Mouse (Mus musculus) liver, embryonic 16.5 days (tissue): ENCODE results near the gene Dmd. TPM values are rescaled to one million over a fixed set of nuclear protein-coding genes. Genes with fewer than 3 reads are reported as not detected.
A peak's percentile ranks its signal among the peaks of the same experiment; 100 is the strongest.

Experiments used
- ATAC-seq: fragments of 200-750 bp; cut with Nextera tagmentation; 2 replicates; pipeline ENCODE4 v1.8.0; 2017; ENCODE audit warnings: low read depth, mild to moderate bottlenecking, moderate number of reproducible peaks, moderate library complexity
- H3K27ac ChIP-seq: fragments of 300-500 bp; sonication (generic); 2 replicates; pipeline ENCODE4 v1.5.1; 2014; ENCODE audit warnings: mild to moderate bottlenecking, low read length
- H3K27me3 ChIP-seq: fragments of 300-500 bp; sonication (generic); 2 replicates; pipeline ENCODE4 v1.6.1; 2014; ENCODE audit warnings: low read depth, low read length, mixed read lengths; ENCODE audit not compliant: control insufficient read depth, insufficient read depth
- H3K36me3 ChIP-seq: fragments of 300-500 bp; sonication (generic); 2 replicates; pipeline ENCODE4 v1.6.1; 2014; ENCODE audit warnings: mild to moderate bottlenecking; ENCODE audit not compliant: control insufficient read depth, insufficient read depth
- H3K4me1 ChIP-seq: fragments of 300-500 bp; sonication (generic); 2 replicates; pipeline ENCODE4 v1.6.1; 2014; ENCODE audit warnings: low read depth, low read length, mixed read lengths; ENCODE audit not compliant: control insufficient read depth
- H3K4me2 ChIP-seq: fragments of 300-500 bp; sonication (generic); 2 replicates; pipeline ENCODE4 v1.6.1; 2014; ENCODE audit warnings: low read depth, low read length, mixed read lengths
- H3K4me3 ChIP-seq: fragments of 300-500 bp; sonication (generic); 2 replicates; pipeline ENCODE4 v1.5.1; 2014; ENCODE audit warnings: low read depth, mild to moderate bottlenecking, low read length
- H3K9ac ChIP-seq: fragments of 300-500 bp; sonication (generic); 2 replicates; pipeline ENCODE4 v1.6.1; 2014; ENCODE audit warnings: low read depth, low read length
- H3K9me3 ChIP-seq: fragments of 300-500 bp; sonication (generic); replicated peaks from 2 replicates; pipeline ENCODE4 v1.6.1; 2016; ENCODE audit warnings: low read length; ENCODE audit not compliant: control insufficient read depth
- WGBS: fragments of 180-500 bp; shearing (Covaris S2); extraction: QIAGEN DNeasy Blood & Tissue Kit; methylation state at CpG from one replicate; pipeline ENCODE4 v1.1.7; 2014; ENCODE audit not compliant: insufficient replicate concordance; 5-methylcytosine and 5-hydroxymethylcytosine counted together
- polyA plus RNA-seq: library from polyadenylated mRNA; unstranded; fragments of >200 nt; fragmentation: Nextera tagmentation; extraction: Ambion mirVana; gene quantifications from 2 replicates; pipeline ENCODE4 v1.2.1, GENCODE M21; 2015

Gene Dmd
- polyA plus RNA-seq, 1 experiment from 2014 or later, result 10.0 TPM

- Histone ChIP-seq H3K4me2 (no peak overlapping the region), H3K27ac (no peak overlapping the region), H3K27me3 (no peaks in the 10 kb centered on the region), H3K9ac (no peak overlapping the region), H3K9me3 (no peaks in the 10 kb centered on the region), H3K36me3 (no peaks in the 10 kb centered on the region), H3K4me3 (no peak overlapping the region), H3K4me1 (no peaks in the 10 kb centered on the region)
- 43% methylated on average over 3 of the region's 3 CpGs for WGBS
- ATAC-seq, result peak; percentile 74
These were observed 1911.5 kb downstream of the Dmd start for GRCm38 (mm10) chrX:84860012-84860647.

GRCm38 (mm10) chrX:84873090-84873489 lies 1924.4 kb downstream of the Dmd start:
- Histone ChIP-seq H3K4me2 (no peak overlapping the region), H3K9ac (no peak overlapping the region), H3K9me3 (no peaks in the 10 kb centered on the region), H3K4me1 (no peaks in the 10 kb centered on the region), H3K27me3 (no peaks in the 10 kb centered on the region), H3K27ac (no peak overlapping the region), H3K36me3 (no peaks in the 10 kb centered on the region), H3K4me3 (no peak overlapping the region)
- WGBS, result 60% methylated on average over 4 of the region's 4 CpGs
- no peak for ATAC-seq

GRCm38 (mm10) chrX:84878125-84878524 lies 1929.5 kb downstream of the Dmd start:
- Histone ChIP-seq H3K9me3 (no peaks in the 10 kb centered on the region), H3K9ac (no peak overlapping the region), H3K27me3 (no peaks in the 10 kb centered on the region), H3K36me3 (no peaks in the 10 kb centered on the region), H3K4me1 (no peaks in the 10 kb centered on the region), H3K4me3 (no peak overlapping the region), H3K4me2 (no peak overlapping the region), H3K27ac (no peak overlapping the region)
- 47% methylated on average over 3 of the region's 3 CpGs for WGBS
- ATAC-seq, result no peak

- 60% methylated on average over 10 of the region's 10 CpGs for WGBS
- no peaks in the 10 kb centered on the region for H3K36me3 ChIP-seq
- no peak overlapping the region for H3K9ac ChIP-seq
- H3K4me3 ChIP-seq, result no peak overlapping the region
- H3K9me3 ChIP-seq, result no peaks in the 10 kb centered on the region
- H3K4me1 ChIP-seq, result no peaks in the 10 kb centered on the region
- no peak overlapping the region for H3K27ac ChIP-seq
- no peaks in the 10 kb centered on the region for H3K27me3 ChIP-seq
- no peak for ATAC-seq
- no peak overlapping the region for H3K4me2 ChIP-seq
These were observed 1984.2 kb downstream of the Dmd start for GRCm38 (mm10) chrX:84932715-84933473.

GRCm38 (mm10) chrX:84960557-84960956 lies 2011.9 kb downstream of the Dmd start:
- Histone ChIP-seq H3K27me3 (no peaks in the 10 kb centered on the region), H3K9me3 (no peaks in the 10 kb centered on the region), H3K4me1 (no peaks in the 10 kb centered on the region), H3K9ac (no peak overlapping the region), H3K27ac (no peak overlapping the region), H3K4me2 (no peak overlapping the region), H3K36me3 (no peaks in the 10 kb centered on the region), H3K4me3 (no peak overlapping the region)
- ATAC-seq, result no peak
- 54% methylated on average over 5 of the region's 5 CpGs for WGBS

GRCm38 (mm10) chrX:84960972-84961371 lies 2012.3 kb downstream of the Dmd start:
- H3K27ac ChIP-seq, result no peak overlapping the region
- no peak for ATAC-seq
- H3K4me2 ChIP-seq, result no peak overlapping the region
- H3K27me3 ChIP-seq, result no peaks in the 10 kb centered on the region
- WGBS, result 58% methylated on average over 6 of the region's 6 CpGs
- no peak overlapping the region for H3K4me3 ChIP-seq
- no peaks in the 10 kb centered on the region for H3K9me3 ChIP-seq
- no peak overlapping the region for H3K9ac ChIP-seq
- H3K4me1 ChIP-seq, result no peaks in the 10 kb centered on the region
- H3K36me3 ChIP-seq, result no peaks in the 10 kb centered on the region

- Histone ChIP-seq H3K4me3 (no peak overlapping the region), H3K27me3 (no peaks in the 10 kb centered on the region), H3K4me2 (no peak overlapping the region), H3K9me3 (no peaks in the 10 kb centered on the region), H3K4me1 (no peaks in the 10 kb centered on the region), H3K36me3 (no peaks in the 10 kb centered on the region), H3K27ac (no peak overlapping the region), H3K9ac (no peak overlapping the region)
- ATAC-seq, result no peak
These were observed 2059.6 kb downstream of the Dmd start for GRCm38 (mm10) chrX:85008304-85008703.

- no peak overlapping the region for H3K4me3 ChIP-seq
- H3K9ac ChIP-seq, result no peak overlapping the region
- no peak overlapping the region for H3K4me2 ChIP-seq
- H3K27ac ChIP-seq, result no peak overlapping the region
- H3K9me3 ChIP-seq, result no peaks in the 10 kb centered on the region
- H3K36me3 ChIP-seq, result no peaks in the 10 kb centered on the region
- WGBS, result 32% methylated on average over 8 of the region's 8 CpGs
- H3K4me1 ChIP-seq, result no peaks in the 10 kb centered on the region
- no peaks in the 10 kb centered on the region for H3K27me3 ChIP-seq
- no peak for ATAC-seq
These were observed 2092.9 kb downstream of the Dmd start for GRCm38 (mm10) chrX:85041466-85042058.

GRCm38 (mm10) chrX:85046631-85047030 lies 2098.0 kb downstream of the Dmd start:
- no peak for ATAC-seq
- no peaks in the 10 kb centered on the region for H3K4me1 ChIP-seq
- H3K27me3 ChIP-seq, result no peaks in the 10 kb centered on the region
- no peak overlapping the region for H3K4me2 ChIP-seq
- H3K4me3 ChIP-seq, result no peak overlapping the region
- 72% methylated on average over 9 of the region's 9 CpGs for WGBS
- H3K27ac ChIP-seq, result no peak overlapping the region
- H3K9ac ChIP-seq, result no peak overlapping the region
- no peaks in the 10 kb centered on the region for H3K9me3 ChIP-seq
- no peaks in the 10 kb centered on the region for H3K36me3 ChIP-seq
